Mouse (Mus musculus): ENCODE results near the gene Mylk. TPM values are rescaled to one million over a fixed set of nuclear protein-coding genes. Genes with fewer than 3 reads are reported as not detected.

The Mylk gene
- polyA plus RNA-seq, 2 experiments from 2014 or later, result not detected

GRCm38 (mm10) chr16:35033809-35034577 is 289.0 kb downstream of the Mylk start:
- no peak for ATAC-seq

- ATAC-seq, result no peak
These were observed 290.0 kb downstream of the Mylk start for GRCm38 (mm10) chr16:35034971-35035370.

DNA sequence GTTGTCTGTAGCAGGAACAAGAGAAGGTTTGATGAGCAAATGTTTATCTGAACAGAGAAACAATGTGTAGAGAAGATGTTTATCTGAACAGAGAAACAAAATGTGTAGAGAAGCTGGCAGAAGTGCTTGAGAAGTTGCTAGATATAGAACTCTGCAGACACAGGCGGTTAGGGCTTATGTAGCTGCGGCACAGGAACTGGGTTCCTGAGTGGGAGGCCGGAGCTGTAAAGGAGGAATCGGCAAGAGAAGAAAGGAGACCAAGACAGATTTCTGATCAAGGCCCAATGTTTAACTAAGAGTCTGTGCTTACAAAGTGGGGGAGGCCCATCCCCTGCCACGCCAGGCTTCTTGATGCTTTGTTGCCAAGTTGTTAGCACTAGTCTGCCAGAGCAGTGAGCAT is 291.7 kb downstream of the Mylk start:
- ATAC-seq, result no peak

DNA sequence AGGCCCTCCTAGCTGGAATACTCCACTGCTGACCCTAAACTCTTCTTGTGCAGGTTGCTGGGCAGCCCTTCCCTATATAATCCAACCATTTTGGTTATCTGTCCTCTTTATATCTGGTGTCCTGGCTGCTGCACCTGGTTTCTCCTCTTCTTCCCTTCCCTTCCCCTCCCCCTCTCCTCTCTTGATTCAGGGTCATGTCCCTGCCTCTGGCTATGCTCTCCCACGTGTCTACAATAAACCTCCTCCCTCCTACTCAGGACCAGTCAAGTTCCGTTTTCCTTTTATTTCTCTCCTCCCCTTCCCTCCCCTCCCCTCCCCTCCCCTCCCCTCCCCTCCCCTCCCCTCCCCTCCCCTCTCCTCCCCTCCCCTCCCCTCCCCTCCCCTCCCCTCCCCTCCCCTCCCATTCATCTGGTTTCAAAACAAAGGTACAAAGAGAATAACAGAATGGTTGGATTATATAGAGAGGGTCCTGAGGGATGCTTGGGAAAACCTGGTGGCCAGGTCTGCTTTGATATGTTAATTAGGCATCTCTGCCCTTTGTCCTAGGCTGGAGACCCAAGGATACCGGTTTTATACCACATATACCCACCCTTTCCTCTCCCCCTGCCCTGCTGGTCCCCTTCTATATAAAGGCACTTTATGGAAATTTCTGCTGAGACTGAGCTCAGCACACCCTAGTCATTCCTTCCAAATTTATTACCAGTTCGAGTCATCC is 293.5 kb downstream of the Mylk start:
- no peak for ATAC-seq

DNA sequence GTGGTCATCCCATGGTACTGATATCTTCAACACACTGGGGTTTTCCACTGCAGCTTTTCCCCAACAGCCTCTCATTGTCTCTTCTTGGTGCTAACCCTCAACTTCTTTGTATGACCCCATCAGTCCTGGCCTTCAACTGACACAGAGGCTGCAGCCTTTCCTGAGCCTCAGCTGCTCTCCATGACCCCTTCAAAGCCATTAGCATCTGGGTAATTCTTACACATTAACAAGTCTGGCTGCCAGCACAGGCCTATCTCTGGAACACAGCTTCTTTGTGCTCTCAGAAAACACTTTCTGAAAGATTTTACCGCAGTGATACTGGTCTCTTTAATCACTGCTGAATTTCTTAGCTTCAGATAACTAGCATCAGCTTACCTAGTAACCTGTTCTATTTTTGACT is 295.1 kb downstream of the Mylk start:
- ATAC-seq, result no peak

DNA sequence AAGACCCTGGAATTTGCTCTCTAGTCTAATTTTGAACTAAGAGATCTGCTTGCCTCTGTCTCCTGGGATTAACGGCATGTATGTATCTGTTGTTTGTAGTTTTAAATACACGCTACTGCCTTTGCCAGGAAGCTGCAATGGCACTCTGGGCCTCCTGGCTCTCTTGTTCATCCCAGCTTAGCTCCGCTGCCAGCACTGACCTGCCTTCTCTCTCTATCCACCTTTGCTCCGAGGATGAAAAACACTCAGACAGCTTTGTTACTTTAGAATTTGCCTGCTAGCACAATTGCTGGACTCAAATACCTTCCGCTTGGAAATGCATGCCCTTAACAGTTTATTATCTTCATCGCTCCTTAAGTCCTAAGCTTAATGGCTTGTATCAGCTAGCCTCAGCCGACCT is 296.0 kb downstream of the Mylk start:
- no peak for ATAC-seq

- ATAC-seq, result no peak
These were observed 301.2 kb downstream of the Mylk start for GRCm38 (mm10) chr16:35046081-35046775.

- no peak for ATAC-seq
These were observed 302.4 kb downstream of the Mylk start for GRCm38 (mm10) chr16:35047272-35047969.

GRCm38 (mm10) chr16:35051066-35051465 is 306.1 kb downstream of the Mylk start:
- ATAC-seq, result no peak

Other genes with a start within 250 kb of the Mylk start
- under 1 TPM in 1 of 2 experiments, not detected in 1; 0.42 TPM for gene Kalrn, start 171.7 kb upstream of the Mylk start, polyA plus RNA-seq (2017; shearing (Covaris generic))
- gene Ropn1, start 95.3 kb upstream of the Mylk start, polyA plus RNA-seq (2017; shearing (Covaris generic)), result not detected
- 1 to 10 TPM; 4.2 to 4.6 TPM for gene Ccdc14, start 54.6 kb upstream of the Mylk start, polyA plus RNA-seq (2017; shearing (Covaris generic))

Measured in CD4-positive, CD25-positive, alpha-beta regulatory T cell, adult 4 months (primary cell).